Mouse (Mus musculus): ENCODE measurements around the gene Ptges. TPM values are rescaled to one million over a fixed set of nuclear protein-coding genes. Genes with fewer than 3 reads are reported as not detected.
A peak's percentile ranks its signal among the peaks of the same experiment; 100 is the strongest.

Gene Ptges
- total and polyA plus RNA-seq, 3 experiments = 0.11 TPM; not detected in 2

GRCm38 (mm10) chr2:30897291-30897690 lies 32.4 kb downstream of the Ptges start:
- no peak for TF ChIP-seq GATA2 (IDR thresholded peaks at IDR 0.05; ENCODE audit: borderline replicate concordance, low read depth, low read length)
- no peak for TF ChIP-seq CTCF (IDR thresholded peaks at IDR 0.05; ENCODE audit: low read depth, low read length)
- no peak for TF ChIP-seq POLR2AphosphoS5 (IDR thresholded peaks at IDR 0.05; ENCODE audit: insufficient replicate concordance, low read depth, low read length)
- TF ChIP-seq TAL1 (conservative IDR thresholded peaks at IDR 0.05; ENCODE audit: low read depth, low read length) = no peak
- TF ChIP-seq GATA1 (IDR thresholded peaks at IDR 0.05; ENCODE audit: borderline replicate concordance, low read length) = no peak
- H3K4me3 ChIP-seq (ENCODE audit: low read depth, low read length) = no peak overlapping the region
- peaks cover 25% of the 10 kb centered on the region for H3K27me3 ChIP-seq (ENCODE audit: insufficient read depth, low read length)
- H3K36me3 ChIP-seq (replicated peaks) = no peaks in the 10 kb centered on the region
- no peaks in the 10 kb centered on the region for H3K9me3 ChIP-seq (replicated peaks)
- H3K4me1 ChIP-seq (ENCODE audit: insufficient read depth, low read depth, low read length) = peaks cover 9% of the 10 kb centered on the region
- no peak for DNase-seq (ENCODE audit: low spot score)
- ATAC-seq (ENCODE audit: extremely low read depth, insufficient number of reproducible peaks, low FRiP score, poor library complexity, severe bottlenecking) = no peak

GRCm38 (mm10) chr2:30893946-30894345 lies 35.7 kb downstream of the Ptges start:
- no peak overlapping the region for H3K4me3 ChIP-seq (ENCODE audit: low read depth, low read length)
- H3K9me3 ChIP-seq (replicated peaks) = no peaks in the 10 kb centered on the region
- H3K4me1 ChIP-seq (ENCODE audit: insufficient read depth, low read depth, low read length) = peaks cover 9% of the 10 kb centered on the region
- ATAC-seq (ENCODE audit: extremely low read depth, insufficient number of reproducible peaks, low FRiP score, poor library complexity, severe bottlenecking) = no peak
- no peaks in the 10 kb centered on the region for H3K36me3 ChIP-seq (replicated peaks)
- DNase-seq (ENCODE audit: low spot score) = no peak
- peaks cover 29% of the 10 kb centered on the region for H3K27me3 ChIP-seq (ENCODE audit: insufficient read depth, low read length)
- no peak for TF ChIP-seq POLR2AphosphoS5 (IDR thresholded peaks at IDR 0.05; ENCODE audit: insufficient replicate concordance, low read depth, low read length)
- no peak for TF ChIP-seq GATA2 (IDR thresholded peaks at IDR 0.05; ENCODE audit: borderline replicate concordance, low read depth, low read length)
- no peak for TF ChIP-seq TAL1 (conservative IDR thresholded peaks at IDR 0.05; ENCODE audit: low read depth, low read length)
- TF ChIP-seq CTCF (IDR thresholded peaks at IDR 0.05; ENCODE audit: low read depth, low read length) = no peak
- no peak for TF ChIP-seq GATA1 (IDR thresholded peaks at IDR 0.05; ENCODE audit: borderline replicate concordance, low read length)

GRCm38 (mm10) chr2:30893399-30893798 lies 36.3 kb downstream of the Ptges start:
- H3K27me3 ChIP-seq (ENCODE audit: insufficient read depth, low read length) = peaks cover 32% of the 10 kb centered on the region
- no peaks in the 10 kb centered on the region for H3K9me3 ChIP-seq (replicated peaks)
- no peak for TF ChIP-seq TAL1 (conservative IDR thresholded peaks at IDR 0.05; ENCODE audit: low read depth, low read length)
- no peaks in the 10 kb centered on the region for H3K36me3 ChIP-seq (replicated peaks)
- H3K4me3 ChIP-seq (ENCODE audit: low read depth, low read length) = no peak overlapping the region
- ATAC-seq (ENCODE audit: extremely low read depth, insufficient number of reproducible peaks, low FRiP score, poor library complexity, severe bottlenecking) = no peak
- no peak for DNase-seq (ENCODE audit: low spot score)
- peaks cover 9% of the 10 kb centered on the region for H3K4me1 ChIP-seq (ENCODE audit: insufficient read depth, low read depth, low read length)

- H3K4me3 ChIP-seq (ENCODE audit: low read depth, low read length) = no peak overlapping the region
- no peak for ATAC-seq (ENCODE audit: extremely low read depth, insufficient number of reproducible peaks, low FRiP score, poor library complexity, severe bottlenecking)
- DNase-seq (ENCODE audit: low spot score) = peak; percentile 29
- TF ChIP-seq CTCF (IDR thresholded peaks at IDR 0.05; ENCODE audit: low read depth, low read length) (peak; percentile 35; the same call in 1 of the 2 replicates), POLR2AphosphoS5 (IDR thresholded peaks at IDR 0.05; ENCODE audit: insufficient replicate concordance, low read depth, low read length) (no peak)
- no peaks in the 10 kb centered on the region for H3K4me1 ChIP-seq (ENCODE audit: insufficient read depth, low read depth, low read length)
- H3K36me3 ChIP-seq (replicated peaks) = no peaks in the 10 kb centered on the region
- peaks cover 30% of the 10 kb centered on the region for H3K27me3 ChIP-seq (ENCODE audit: insufficient read depth, low read length)
- H3K9me3 ChIP-seq (replicated peaks) = no peaks in the 10 kb centered on the region
Measured at GRCm38 (mm10) chr2:30891002-30891401, 38.7 kb downstream of the Ptges start.

GRCm38 (mm10) chr2:30885453-30886163 lies 44.1 kb downstream of the Ptges start:
- H3K4me1 ChIP-seq (ENCODE audit: insufficient read depth, low read depth, low read length) = no peaks in the 10 kb centered on the region
- TF ChIP-seq TAL1 (conservative IDR thresholded peaks at IDR 0.05; ENCODE audit: low read depth, low read length) = no peak
- no peak for TF ChIP-seq GATA1 (IDR thresholded peaks at IDR 0.05; ENCODE audit: borderline replicate concordance, low read length)
- no peak for TF ChIP-seq POLR2AphosphoS5 (IDR thresholded peaks at IDR 0.05; ENCODE audit: insufficient replicate concordance, low read depth, low read length)
- no peak for TF ChIP-seq GATA2 (IDR thresholded peaks at IDR 0.05; ENCODE audit: borderline replicate concordance, low read depth, low read length)
- no peak for TF ChIP-seq CTCF (IDR thresholded peaks at IDR 0.05; ENCODE audit: low read depth, low read length)

GRCm38 (mm10) chr2:30884852-30885373 lies 44.8 kb downstream of the Ptges start:
- H3K9me3 ChIP-seq (replicated peaks) = peaks cover 4% of the 10 kb centered on the region; the same call in 1 of the 2 replicates
- DNase-seq (ENCODE audit: low spot score) (no peak), ATAC-seq (ENCODE audit: extremely low read depth, insufficient number of reproducible peaks, low FRiP score, poor library complexity, severe bottlenecking) (no peak)
- TF ChIP-seq CTCF (IDR thresholded peaks at IDR 0.05; ENCODE audit: low read depth, low read length) (0 out of 2 replicates have a peak, but pooled peaks have one; percentile 6), TAL1 (conservative IDR thresholded peaks at IDR 0.05; ENCODE audit: low read depth, low read length) (no peak)
- no peaks in the 10 kb centered on the region for H3K4me1 ChIP-seq (ENCODE audit: insufficient read depth, low read depth, low read length)
- peaks cover 22% of the 10 kb centered on the region for H3K27me3 ChIP-seq (ENCODE audit: insufficient read depth, low read length)
- no peaks in the 10 kb centered on the region for H3K36me3 ChIP-seq (replicated peaks)
- no peak overlapping the region for H3K4me3 ChIP-seq (ENCODE audit: low read depth, low read length)

More at GRCm38 (mm10) chr2:30885453-30886163, 44.1 kb downstream of the Ptges start:
- no peak for DNase-seq (ENCODE audit: low spot score)
- Histone ChIP-seq H3K36me3 (replicated peaks) (no peaks in the 10 kb centered on the region), H3K9me3 (replicated peaks) (peaks cover 4% of the 10 kb centered on the region; the same call in 1 of the 2 replicates), H3K4me3 (ENCODE audit: low read depth, low read length) (no peak overlapping the region), H3K27me3 (ENCODE audit: insufficient read depth, low read length) (peaks cover 27% of the 10 kb centered on the region)
- ATAC-seq (ENCODE audit: extremely low read depth, insufficient number of reproducible peaks, low FRiP score, poor library complexity, severe bottlenecking) = no peak
